Mouse (Mus musculus): ENCODE results near the gene Drd4. TPM values are rescaled to one million over a fixed set of nuclear protein-coding genes. Genes with fewer than 3 reads are reported as not detected.

The Drd4 gene
- polyA plus RNA-seq, 1 experiment: 0.03 TPM

DNA sequence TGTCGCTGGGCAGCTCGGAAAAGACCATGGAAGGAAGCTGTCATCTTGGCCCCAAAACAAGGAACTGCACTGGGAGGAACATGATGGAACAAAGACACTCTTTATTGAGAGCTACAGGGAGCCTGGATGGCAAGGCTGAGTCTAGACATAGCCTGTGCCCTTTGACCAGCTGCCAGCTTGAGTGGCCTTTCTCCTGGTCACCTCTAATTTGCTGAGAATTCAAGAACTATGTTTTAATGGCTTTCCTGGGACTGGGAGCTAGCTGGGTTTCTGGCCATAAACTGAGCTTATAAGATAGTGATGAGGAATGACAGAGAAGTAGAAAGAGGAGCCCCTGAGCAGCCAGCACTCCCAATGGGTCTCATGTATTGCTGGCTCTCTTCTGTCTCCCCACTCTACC, 51.4 kb downstream of the Drd4 start:
- Histone ChIP-seq H3K36me3 (ENCODE audit: control insufficient read depth, insufficient read depth, low read length) (peaks cover 3% of the 10 kb centered on the region), H3K27ac (ENCODE audit: insufficient read depth, low read depth, low read length) (peak overlapping the region; percentile 81), H3K4me3 (ENCODE audit: insufficient read depth, low read depth, low read length) (no peak overlapping the region), H3K4me1 (ENCODE audit: control insufficient read depth, insufficient read depth, low read length) (peaks cover 37% of the 10 kb centered on the region), H3K27me3 (replicated peaks; ENCODE audit: control insufficient read depth, insufficient read depth, low read length) (no peaks in the 10 kb centered on the region)
- WGBS: 70% methylated on average over 2 of the region's 2 CpGs
- peak; percentile 67 for DNase-seq
- TF ChIP-seq POLR2A (IDR thresholded peaks at IDR 0.05; ENCODE audit: low read depth, low read length) (no peak), CTCF (conservative IDR thresholded peaks at IDR 0.05; ENCODE audit: insufficient read depth, insufficient read length, low read depth, low read length) (no peak)

DNA sequence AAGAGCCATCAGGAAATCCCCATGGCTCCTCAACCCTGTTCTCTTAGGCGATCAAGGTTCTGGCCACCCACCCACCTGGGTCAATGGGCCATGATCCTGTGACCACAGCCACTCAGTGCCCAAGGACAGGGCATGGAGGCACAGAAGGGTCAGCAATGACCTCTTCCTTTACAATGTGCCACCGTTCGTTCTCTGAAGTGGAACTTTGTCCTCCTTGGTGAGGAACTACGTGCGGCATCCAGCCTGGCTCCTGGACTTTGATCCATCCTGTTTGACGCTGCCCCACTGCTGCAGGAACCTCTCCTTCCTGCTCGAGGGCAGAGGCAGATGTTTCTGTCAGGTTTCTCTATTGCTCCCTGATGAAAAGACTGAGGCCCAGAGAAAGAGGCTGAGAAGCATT, 51.9 kb downstream of the Drd4 start:
- H3K27ac ChIP-seq (ENCODE audit: insufficient read depth, low read depth, low read length): peak overlapping the region; percentile 81
- TF ChIP-seq CTCF (conservative IDR thresholded peaks at IDR 0.05; ENCODE audit: insufficient read depth, insufficient read length, low read depth, low read length) (no peak), POLR2A (IDR thresholded peaks at IDR 0.05; ENCODE audit: low read depth, low read length) (no peak)
- H3K36me3 ChIP-seq (ENCODE audit: control insufficient read depth, insufficient read depth, low read length): peaks cover 3% of the 10 kb centered on the region
- WGBS: 32% methylated on average over 7 of the region's 7 CpGs
- no peaks in the 10 kb centered on the region for H3K27me3 ChIP-seq (replicated peaks; ENCODE audit: control insufficient read depth, insufficient read depth, low read length)
- peak; percentile 87 for DNase-seq
- peaks cover 35% of the 10 kb centered on the region for H3K4me1 ChIP-seq (ENCODE audit: control insufficient read depth, insufficient read depth, low read length)
- H3K4me3 ChIP-seq (ENCODE audit: insufficient read depth, low read depth, low read length): no peak overlapping the region

DNA sequence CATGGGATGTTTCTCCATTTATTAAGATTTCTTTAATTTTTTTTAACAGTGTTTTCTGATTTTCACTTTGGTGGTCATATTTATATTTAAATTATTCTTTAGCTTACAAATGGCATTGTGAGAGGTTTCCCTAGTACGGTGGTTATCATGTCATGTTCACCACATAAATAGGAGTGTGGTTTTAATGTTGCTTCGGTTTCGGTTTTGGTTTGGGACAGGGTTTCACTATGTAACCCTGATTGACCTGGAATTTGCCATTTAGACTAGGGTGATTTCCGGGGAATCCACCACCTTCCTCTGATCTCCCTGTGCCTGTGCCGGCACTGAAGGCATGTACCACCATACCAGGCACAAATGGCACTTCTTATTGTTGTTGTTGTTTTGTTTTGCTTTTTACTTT, 53.0 kb downstream of the Drd4 start:
- no peaks in the 10 kb centered on the region for H3K27me3 ChIP-seq (replicated peaks; ENCODE audit: control insufficient read depth, insufficient read depth, low read length)
- H3K4me1 ChIP-seq (ENCODE audit: control insufficient read depth, insufficient read depth, low read length): peaks cover 35% of the 10 kb centered on the region
- H3K27ac ChIP-seq (ENCODE audit: insufficient read depth, low read depth, low read length): no peak overlapping the region
- peaks cover 3% of the 10 kb centered on the region for H3K36me3 ChIP-seq (ENCODE audit: control insufficient read depth, insufficient read depth, low read length)
- H3K4me3 ChIP-seq (ENCODE audit: insufficient read depth, low read depth, low read length): no peak overlapping the region
- WGBS: 69% methylated on average over 5 of the region's 5 CpGs
- TF ChIP-seq CTCF (conservative IDR thresholded peaks at IDR 0.05; ENCODE audit: insufficient read depth, insufficient read length, low read depth, low read length) (no peak), POLR2A (IDR thresholded peaks at IDR 0.05; ENCODE audit: low read depth, low read length) (no peak)
- DNase-seq: no peak

Other genes starting within 250 kb of the Drd4 start
- gene B4galnt4, start 230.9 kb upstream of the Drd4 start, polyA plus RNA-seq (2012; rRNA removed): 0.16 and 0.44 TPM in 2 replicates
- gene Pkp3, start 213.8 kb upstream of the Drd4 start, polyA plus RNA-seq (2012; rRNA removed): 17.0 and 19.8 TPM in 2 replicates
- gene Sigirr, start 191.4 kb upstream of the Drd4 start, polyA plus RNA-seq (2012; rRNA removed): 102 and 110 TPM in 2 replicates
- 5.4 and 7.3 TPM in 2 replicates for gene Ano9, start 174.2 kb upstream of the Drd4 start, polyA plus RNA-seq (2012; rRNA removed)
- gene Ptdss2, start 169.6 kb upstream of the Drd4 start, polyA plus RNA-seq (2012; rRNA removed): 65.1 and 71.5 TPM in 2 replicates
- 159 and 190 TPM in 2 replicates for gene Rnh1, start 119.1 kb upstream of the Drd4 start, polyA plus RNA-seq (2012; rRNA removed)
- 93.5 and 96.0 TPM in 2 replicates for gene Hras, start 98.0 kb upstream of the Drd4 start, polyA plus RNA-seq (2012; rRNA removed)
- 9.6 and 13.5 TPM in 2 replicates for gene Lrrc56, start 97.8 kb upstream of the Drd4 start, polyA plus RNA-seq (2012; rRNA removed)
- gene Lmntd2, start 77.9 kb upstream of the Drd4 start, polyA plus RNA-seq (2012; rRNA removed): 5.7 and 6.0 TPM in 2 replicates
- 59.1 and 72.2 TPM in 2 replicates for gene Rassf7, start 76.1 kb upstream of the Drd4 start, polyA plus RNA-seq (2012; rRNA removed)
- 15.8 and 19.1 TPM in 2 replicates for gene Phrf1, start 63.2 kb upstream of the Drd4 start, polyA plus RNA-seq (2012; rRNA removed)
- 51.6 and 57.5 TPM in 2 replicates for gene Irf7, start 25.5 kb upstream of the Drd4 start, polyA plus RNA-seq (2012; rRNA removed)
- 129 and 145 TPM in 2 replicates for gene Cdhr5, start 15.2 kb upstream of the Drd4 start, polyA plus RNA-seq (2012; rRNA removed)
- gene Sct, start 12.9 kb upstream of the Drd4 start, polyA plus RNA-seq (2012; rRNA removed): 2.0 and 2.7 TPM in 2 replicates
- gene Deaf1, start 35.7 kb downstream of the Drd4 start, polyA plus RNA-seq (2012; rRNA removed): 25.4 and 26.8 TPM in 2 replicates
- 53.7 and 61.4 TPM in 2 replicates for gene Tmem80, start 35.7 kb downstream of the Drd4 start, polyA plus RNA-seq (2012; rRNA removed)
- gene Eps8l2, start 46.9 kb downstream of the Drd4 start, polyA plus RNA-seq (2012; rRNA removed): 245 and 297 TPM in 2 replicates
- 321 and 366 TPM in 2 replicates for gene Taldo1, start 100.2 kb downstream of the Drd4 start, polyA plus RNA-seq (2012; rRNA removed)
- 51.7 and 58.4 TPM in 2 replicates for gene Gatd1, start 122.1 kb downstream of the Drd4 start, polyA plus RNA-seq (2012; rRNA removed)
- gene Cend1, start 137.5 kb downstream of the Drd4 start, polyA plus RNA-seq (2012; rRNA removed): 0.98 and 1.3 TPM in 2 replicates
- gene Slc25a22, start 145.9 kb downstream of the Drd4 start, polyA plus RNA-seq (2012; rRNA removed): 45.5 and 51.0 TPM in 2 replicates
- gene Pidd1, start 152.0 kb downstream of the Drd4 start, polyA plus RNA-seq (2012; rRNA removed): 4.5 and 5.2 TPM in 2 replicates
- 423 and 734 TPM in 2 replicates for gene Rplp2, start 155.4 kb downstream of the Drd4 start, polyA plus RNA-seq (2012; rRNA removed)
- 350 and 353 TPM in 2 replicates for gene Pnpla2, start 163.2 kb downstream of the Drd4 start, polyA plus RNA-seq (2012; rRNA removed)
- gene Cracr2b, start 169.1 kb downstream of the Drd4 start, polyA plus RNA-seq (2012; rRNA removed): 15.3 and 22.2 TPM in 2 replicates
- 274 and 343 TPM in 2 replicates for gene Cd151, start 175.4 kb downstream of the Drd4 start, polyA plus RNA-seq (2012; rRNA removed)
- 67.3 and 70.9 TPM in 2 replicates for gene Polr2l, start 183.1 kb downstream of the Drd4 start, polyA plus RNA-seq (2012; rRNA removed)
- 143 and 162 TPM in 2 replicates for gene Tspan4, start 183.2 kb downstream of the Drd4 start, polyA plus RNA-seq (2012; rRNA removed)
- gene Chid1, start 247.9 kb downstream of the Drd4 start, polyA plus RNA-seq (2012; rRNA removed): 34.4 and 35.6 TPM in 2 replicates

Data from kidney, adult 2 months (tissue).